Mouse (Mus musculus) kidney, postnatal 14 days (tissue): ENCODE results near the gene Klrc3.
"Not testable (repeated sequence)": the region's sequence is repeated elsewhere in the genome, so short reads cannot be mapped to it uniquely, and the experiment has no call there.

Source experiments
- DNase-seq: peaks from one replicate; pipeline ENCODE4 v3.0.0; 2022; ENCODE audit warnings: mixed read lengths

Klrc3 gene

DNA sequence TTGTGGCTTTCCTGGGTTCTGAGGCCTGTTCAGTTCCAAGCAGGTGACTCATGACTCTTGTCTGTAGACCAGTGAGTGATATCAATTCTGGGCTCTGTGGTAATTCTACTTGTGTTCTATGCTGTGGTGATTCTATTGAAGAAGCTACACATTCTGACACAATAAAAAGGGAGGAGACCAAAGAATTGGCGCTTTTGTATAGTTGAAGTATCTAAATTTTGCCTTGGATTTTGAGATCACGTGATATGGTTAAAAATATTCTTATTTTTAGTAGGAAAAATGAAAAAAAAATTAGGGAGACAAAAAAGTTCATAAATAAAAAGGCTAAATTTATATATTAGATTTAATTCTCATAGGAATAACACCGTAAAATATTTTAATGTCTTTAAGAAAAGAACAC is at the start of gene Klrc3:
Klrc3 (minus strand) TSS at position 101 of the 400 bp plus-strand sequence.
- DNase-seq: not testable (repeated sequence)

DNA sequence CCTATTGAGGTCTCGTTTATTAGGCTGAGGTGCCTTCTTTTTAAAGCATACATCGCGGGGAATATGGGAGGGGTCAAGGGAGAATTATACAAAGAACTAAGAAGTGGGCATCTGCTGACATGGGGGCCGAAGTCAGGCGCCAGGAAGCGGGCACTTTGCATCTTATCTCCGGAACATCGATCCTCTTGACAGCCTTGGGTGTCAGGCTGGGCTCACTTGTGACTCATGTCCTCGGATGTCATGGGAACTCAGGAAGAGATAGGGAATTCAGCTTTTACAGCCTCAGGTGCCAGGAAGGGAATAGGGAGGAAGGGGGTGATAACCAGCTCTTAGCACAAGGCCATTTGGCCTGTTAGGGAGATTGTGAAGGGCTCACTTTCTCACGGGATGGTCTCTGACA is 48.3 kb upstream of the Klrc3 start:
- DNase-seq: not testable (repeated sequence)

DNA sequence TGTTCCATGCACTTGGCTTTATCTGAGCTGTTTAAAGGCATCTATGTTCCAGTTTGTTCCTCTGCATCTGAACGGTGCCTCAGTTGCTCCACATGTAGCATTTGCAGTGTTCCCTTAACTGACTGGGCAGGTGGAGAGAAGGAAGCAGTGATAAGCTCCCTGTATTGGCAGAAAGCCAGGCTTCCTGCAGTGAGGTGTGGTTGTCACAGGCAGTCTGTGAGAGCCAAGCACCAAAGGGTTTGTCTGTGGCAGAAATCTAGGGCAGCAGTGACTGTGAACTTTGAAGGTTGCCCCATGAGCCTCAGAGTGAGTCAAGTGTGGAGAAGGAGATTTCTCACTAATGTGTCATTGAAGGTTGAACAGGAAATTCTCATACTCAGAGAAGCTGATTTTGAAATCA is 37.2 kb upstream of the Klrc3 start:
- peak; percentile 7 for DNase-seq

DNA sequence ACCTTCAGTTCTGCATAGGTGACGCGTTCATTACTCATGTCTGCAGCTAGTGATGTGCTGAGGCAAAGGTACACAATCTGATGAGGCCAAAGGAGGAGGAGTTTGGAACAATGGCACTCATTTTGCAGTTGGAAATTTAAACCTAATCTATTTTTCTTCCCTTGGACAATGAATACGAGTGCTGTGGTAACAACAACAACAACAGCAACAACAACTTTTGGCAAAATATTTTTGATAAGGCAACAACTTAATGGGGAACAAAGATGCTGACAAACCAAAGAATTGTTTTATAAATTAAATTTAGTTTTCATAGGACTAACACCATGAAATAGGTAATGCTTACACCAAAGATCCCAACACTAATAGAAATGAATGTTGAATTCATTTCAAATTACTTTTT is 35.7 kb upstream of the Klrc3 start, which contains the start of gene Klrc1:
Klrc1 (minus strand) TSS at position 101 of the 400 bp plus-strand sequence.
- DNase-seq: no peak

DNA sequence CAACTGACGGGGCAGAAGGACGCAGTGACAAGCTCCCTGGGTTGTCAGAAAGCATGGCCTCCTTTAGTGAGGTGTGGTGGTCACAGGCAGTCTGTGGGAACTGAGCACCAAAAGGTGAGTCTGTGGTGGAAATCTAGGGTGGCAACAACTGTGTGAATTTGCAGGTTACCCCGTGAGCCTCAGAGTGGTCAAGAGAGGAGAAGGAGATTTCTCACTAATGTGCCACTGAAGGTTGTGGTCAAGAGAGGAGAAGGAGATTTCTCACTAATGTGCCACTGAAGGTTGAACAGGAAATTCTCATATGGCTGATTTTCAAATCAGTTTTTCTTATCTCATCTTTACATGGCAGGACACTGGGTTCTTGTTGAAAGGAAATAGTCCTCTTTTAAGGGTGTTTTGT is 18.2 kb upstream of the Klrc3 start:
- DNase-seq: not testable (repeated sequence)

DNA sequence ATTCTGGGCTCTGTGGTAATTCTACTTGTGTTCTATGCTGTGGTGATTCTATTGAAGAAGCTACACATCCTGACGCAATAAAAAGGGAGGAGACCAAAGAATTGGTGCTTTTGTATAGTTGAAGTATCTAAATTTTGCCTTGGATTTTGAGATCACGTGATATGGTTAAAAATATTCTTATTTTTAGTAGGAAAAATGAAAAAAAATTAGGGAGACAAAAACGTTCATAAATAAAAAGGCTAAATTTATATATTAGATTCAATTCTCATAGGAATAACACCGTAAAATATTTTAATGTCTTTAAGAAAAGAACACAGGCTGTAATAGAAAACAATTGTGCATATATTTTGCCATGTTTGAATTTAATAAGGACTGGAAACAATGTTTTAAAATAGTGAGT is 17.5 kb upstream of the Klrc3 start, which contains the start of gene Klrc2:
Klrc2 (minus strand) TSS at position 101 of the 400 bp plus-strand sequence.
- not testable (repeated sequence) for DNase-seq

DNA sequence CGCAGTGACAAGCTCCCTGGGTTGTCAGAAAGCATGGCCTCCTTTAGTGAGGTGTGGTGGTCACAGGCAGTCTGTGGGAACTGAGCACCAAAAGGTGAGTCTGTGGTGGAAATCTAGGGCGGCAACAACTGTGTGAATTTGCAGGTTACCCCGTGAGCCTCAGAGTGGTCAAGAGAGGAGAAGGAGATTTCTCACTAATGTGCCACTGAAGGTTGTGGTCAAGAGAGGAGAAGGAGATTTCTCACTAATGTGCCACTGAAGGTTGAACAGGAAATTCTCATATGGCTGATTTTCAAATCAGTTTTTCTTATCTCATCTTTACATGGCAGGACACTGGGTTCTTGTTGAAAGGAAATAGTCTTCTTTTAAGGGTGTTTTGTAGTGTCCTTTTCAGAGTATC is 917 bp upstream of the Klrc3 start:
- not testable (repeated sequence) for DNase-seq

DNA sequence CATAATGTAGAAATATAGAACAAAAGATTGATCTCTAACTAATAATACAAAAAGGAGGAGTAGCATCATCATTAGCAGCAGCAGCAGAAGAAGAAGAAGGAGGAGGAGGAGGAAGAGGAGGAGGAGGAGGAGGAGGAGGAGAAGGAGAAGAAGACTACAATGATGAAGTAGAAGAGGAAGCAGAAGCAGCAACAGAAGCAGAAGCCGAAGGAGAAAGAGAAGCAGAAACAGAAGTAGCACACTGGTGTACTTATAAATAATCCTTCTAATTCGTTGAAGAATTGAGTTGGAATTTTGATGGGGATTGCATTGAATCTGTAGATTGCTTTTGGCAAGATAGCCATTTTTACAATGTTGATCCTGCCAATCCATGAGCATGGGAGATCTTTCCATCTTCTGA is 12.1 kb downstream of the Klrc3 start:
- not testable (repeated sequence) for DNase-seq

DNA sequence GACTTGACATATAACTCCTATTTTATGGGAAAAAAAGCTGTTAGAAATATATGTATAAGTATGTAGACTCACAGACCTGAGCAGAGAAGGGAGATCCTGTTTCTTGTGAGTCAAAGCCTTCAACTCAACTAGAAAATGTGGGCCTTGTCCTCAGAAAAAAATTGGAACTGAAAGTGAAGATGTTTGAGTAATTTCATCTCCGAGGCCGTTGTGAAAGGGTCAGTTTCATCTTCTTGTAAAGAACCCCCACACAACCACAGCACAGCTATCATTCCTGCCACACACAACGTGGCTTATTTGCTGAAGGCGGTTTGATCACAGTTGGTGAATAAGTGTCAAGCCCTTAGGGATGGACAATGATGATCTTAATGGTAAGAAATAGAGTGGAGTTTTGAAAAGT is 19.4 kb downstream of the Klrc3 start, which contains the start of gene Klrk1:
Klrk1 (minus strand) TSS at position 130 of the 400 bp plus-strand sequence.
- DNase-seq: no peak

DNA sequence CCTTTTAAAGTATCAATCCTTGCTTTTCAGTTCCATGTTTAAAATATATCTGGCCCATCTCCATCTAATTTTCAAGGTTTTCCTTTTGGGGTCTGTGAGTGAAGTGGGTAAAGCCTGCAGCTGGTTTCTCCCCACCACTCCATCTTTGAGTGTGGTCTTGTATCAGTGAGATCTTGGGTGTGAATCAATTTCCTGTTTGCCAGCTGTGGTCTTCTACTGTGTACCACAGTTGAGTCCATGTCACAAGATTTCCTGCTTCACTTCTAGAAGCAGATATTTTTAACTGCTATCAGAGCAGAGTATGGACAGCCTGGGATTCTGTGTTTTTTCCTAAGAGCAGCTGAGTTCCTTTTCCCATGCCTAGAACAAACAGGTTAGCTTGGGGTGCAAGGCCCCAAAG is 34.8 kb downstream of the Klrc3 start:
- DNase-seq: no peak

DNA sequence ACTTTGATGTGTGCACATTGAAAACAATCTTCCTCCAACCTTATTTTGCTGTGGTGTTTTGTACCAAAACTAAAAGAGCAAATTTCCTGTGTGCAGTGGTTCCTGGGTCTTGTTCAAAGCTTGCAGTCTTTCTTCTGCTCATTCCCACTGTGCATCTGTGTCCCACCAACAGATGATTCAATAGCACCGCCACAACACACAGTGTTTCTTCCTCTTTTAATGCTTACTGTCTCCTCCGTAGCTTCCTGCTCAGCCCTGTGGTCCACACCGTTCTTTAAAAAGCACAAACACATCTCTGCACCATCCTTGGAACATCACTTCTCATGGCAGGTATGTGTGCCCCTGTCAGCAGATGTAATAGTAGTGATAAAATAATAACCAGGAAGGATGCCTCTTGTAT is 51.6 kb downstream of the Klrc3 start, which contains the start of gene Klrd1:
Klrd1 (plus strand) TSS at position 275 of the 400 bp plus-strand sequence.
- DNase-seq: no peak
